Mouse (Mus musculus) MEL (cell line): ENCODE data around the gene Klrb1b. TPM values are rescaled to one million over a fixed set of nuclear protein-coding genes. Genes with fewer than 3 reads are reported as not detected.

ENCODE experiments used
- DNase-seq: peaks from one replicate; pipeline ENCODE4 v3.0.0; 2011; ENCODE audit warnings: low read depth, low spot score
- H3K27ac ChIP-seq: 2 replicates; pipeline ENCODE4 v1.5.1; 2012; ENCODE audit warnings: low read depth, mild to moderate bottlenecking, control low read depth, low read length, moderate library complexity; ENCODE audit not compliant: control insufficient read depth
- H3K27me3 ChIP-seq, 2 experiments: fragments of 150-350 bp in 1 of 2; sonication (generic) in 1 of 2; 2 replicates each; pipeline ENCODE4 v1.6.1; 2012; ENCODE audit warnings: low read length in 2 of 2, mild to moderate bottlenecking in 2 of 2, improper control_type of control experiment in 1 of 2, moderate library complexity in 1 of 2; ENCODE audit not compliant: insufficient read depth in 2 of 2, control insufficient read depth in 1 of 2
- H3K36me3 ChIP-seq, 2 experiments: 2 replicates each; pipeline ENCODE4 v1.6.1; 2012 to 2014; ENCODE audit warnings: low read length in 2 of 2, improper control_type of control experiment in 1 of 2, inconsistent platforms in 1 of 2, mild to moderate bottlenecking in 1 of 2; ENCODE audit not compliant: insufficient read depth in 2 of 2, control insufficient read depth in 1 of 2
- H3K4me1 ChIP-seq, 2 experiments: fragments of 150-350 bp in 1 of 2; sonication (generic) in 1 of 2; 2 replicates each; pipeline ENCODE4 v1.6.1; 2012; ENCODE audit warnings: low read length in 2 of 2, improper control_type of control experiment in 1 of 2, mild to moderate bottlenecking in 1 of 2; ENCODE audit not compliant: insufficient read depth in 2 of 2, control insufficient read depth in 1 of 2
- H3K4me3 ChIP-seq, 2 experiments: fragments of 150-350 bp in 1 of 2; sonication (generic) in 1 of 2; 2 replicates each; pipeline ENCODE4 v1.5.1; 2012; ENCODE audit warnings: low read depth in 2 of 2, low read length in 2 of 2, mild to moderate bottlenecking in 2 of 2, moderate library complexity in 2 of 2, control low read depth in 1 of 2, improper control_type of control experiment in 1 of 2; ENCODE audit not compliant: control insufficient read depth in 1 of 2, insufficient read depth in 1 of 2
- H3K79me2 ChIP-seq: 2 replicates; pipeline ENCODE4 v1.6.1; 2012; ENCODE audit warnings: mild to moderate bottlenecking, low read length, moderate library complexity; ENCODE audit not compliant: control insufficient read depth, poor library complexity, insufficient read depth
- H3K9ac ChIP-seq: 2 replicates; pipeline ENCODE4 v1.6.1; 2012; ENCODE audit warnings: low read depth, mild to moderate bottlenecking, control low read depth, low read length, moderate library complexity; ENCODE audit not compliant: control insufficient read depth, poor library complexity, severe bottlenecking
- H3K9me3 ChIP-seq: fragments of 150-350 bp; sonication (generic); replicated peaks from 2 replicates; pipeline ENCODE4 v1.6.1; 2012; ENCODE audit warnings: mild to moderate bottlenecking, low read length, improper control_type of control experiment, moderate library complexity; ENCODE audit not compliant: insufficient read depth
- CHD2 ChIP-seq: IDR thresholded peaks from 2 replicates; pipeline ENCODE4 v1.6.1; 2011; ENCODE audit warnings: low read length, improper control_type of control experiment
- CTCF ChIP-seq, 3 experiments: IDR thresholded peaks in 2 of 3; conservative IDR thresholded peaks in 1 of 3; 2 replicates each; pipeline ENCODE4 v1.5.1; 2011 to 2012; ENCODE audit warnings: low read length in 3 of 3, low read depth in 2 of 3, mild to moderate bottlenecking in 2 of 3, improper control_type of control experiment in 1 of 3, inconsistent platforms in 1 of 3, mixed read lengths in 1 of 3, moderate library complexity in 1 of 3; ENCODE audit not compliant: control insufficient read depth in 1 of 3, insufficient read depth in 1 of 3, poor library complexity in 1 of 3, severe bottlenecking in 1 of 3
- ETS1 ChIP-seq: IDR thresholded peaks from 2 replicates; pipeline ENCODE4 v1.6.1; 2012; ENCODE audit warnings: low read depth, mild to moderate bottlenecking, inconsistent platforms, low read length, improper control_type of control experiment, moderate library complexity
- JUND ChIP-seq: IDR thresholded peaks from 2 replicates; pipeline ENCODE4 v1.6.1; 2011; ENCODE audit warnings: low read depth, mild to moderate bottlenecking, improper control_type of control experiment, low read length
- MEF2A ChIP-seq: IDR thresholded peaks from 2 replicates; pipeline ENCODE4 v1.6.1; 2014; ENCODE audit warnings: low read depth, mild to moderate bottlenecking, inconsistent platforms, low read length, improper control_type of control experiment; ENCODE audit not compliant: poor library complexity, insufficient replicate concordance, severe bottlenecking; ENCODE audit errors: extremely low read depth
- POLR2A ChIP-seq, 2 experiments: IDR thresholded peaks; 2 replicates each; pipeline ENCODE4 v1.6.1; 2011 to 2012; ENCODE audit warnings: low read length in 2 of 2, mild to moderate bottlenecking in 2 of 2, control low read depth in 1 of 2, improper control_type of control experiment in 1 of 2, low read depth in 1 of 2, moderate library complexity in 1 of 2; ENCODE audit not compliant: control insufficient read depth in 1 of 2, insufficient read depth in 1 of 2, poor library complexity in 1 of 2
- RAD21 ChIP-seq: IDR thresholded peaks from 2 replicates; pipeline ENCODE4 v1.6.1; 2011; ENCODE audit warnings: mild to moderate bottlenecking, low read depth, low read length, improper control_type of control experiment
- RCOR1 ChIP-seq: IDR thresholded peaks from 2 replicates; pipeline ENCODE4 v1.6.1; 2012; ENCODE audit warnings: low read depth, mild to moderate bottlenecking, inconsistent platforms, low read length, improper control_type of control experiment
- SMC3 ChIP-seq: IDR thresholded peaks from 2 replicates; pipeline ENCODE4 v1.6.1; 2011; ENCODE audit warnings: low read depth, low read length, improper control_type of control experiment
- TBP ChIP-seq: IDR thresholded peaks from 2 replicates; pipeline ENCODE4 v1.8.0; 2011; ENCODE audit warnings: low read depth, low read length, improper control_type of control experiment
- ZC3H11A ChIP-seq: IDR thresholded peaks from 2 replicates; pipeline ENCODE4 v1.6.1; 2012; ENCODE audit warnings: low read depth, mild to moderate bottlenecking, inconsistent platforms, low read length, improper control_type of control experiment
- ZNF384 ChIP-seq: IDR thresholded peaks from 2 replicates; pipeline ENCODE4 v1.6.1; 2012; ENCODE audit warnings: low read depth, mild to moderate bottlenecking, inconsistent platforms, low read length, improper control_type of control experiment
- polyA plus RNA-seq, 2 experiments: library from polyadenylated mRNA; stranded (reverse) in 1 of 2; unstranded in 1 of 2; fragments of >175 nt in 1 of 2; fragments of >200 nt in 1 of 2; gene quantifications; 2 replicates each; pipeline versions ENCODE4 v1.2.1 to v1.2.4; 2012; ENCODE audit warnings: low replicate concordance in 2 of 2, low read depth in 1 of 2; ENCODE audit not compliant: insufficient read length in 2 of 2, insufficient read depth in 1 of 2, missing spikeins in 1 of 2
- total RNA-seq: library from RNA; depleted of rRNA; stranded (reverse); fragments of 300-350 nt; gene quantifications from 2 replicates; pipeline ENCODE4 v1.2.3, GENCODE M21; 2012

Gene Klrb1b
- total and polyA plus RNA-seq, 3 experiments, result not detected

DNA sequence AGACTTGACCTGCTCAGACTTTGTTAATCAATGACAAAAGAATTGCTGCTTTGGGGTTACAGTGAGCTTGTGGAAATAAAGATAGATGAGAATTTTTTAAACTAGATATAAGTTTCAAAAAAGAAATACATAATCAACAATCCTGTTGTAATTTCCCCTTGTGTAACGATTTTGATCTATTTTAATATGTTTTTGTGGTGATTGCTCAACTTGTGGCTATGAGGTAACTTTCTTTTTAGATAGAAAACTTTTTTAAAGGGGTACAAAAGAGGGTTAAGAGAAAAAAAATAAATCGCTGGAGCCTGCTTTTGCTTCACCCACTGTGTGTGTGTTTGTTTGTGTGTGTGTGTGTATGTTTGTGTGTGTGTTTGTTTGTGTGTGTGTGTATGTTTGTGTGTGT, 25.0 kb upstream of the Klrb1b start:
- Histone ChIP-seq H3K36me3 (peaks cover 0 to 13% of the 10 kb centered on the region in 2 experiments; a peak in 2 of 4 replicates), H3K4me1 (peaks cover 2 to 14% of the 10 kb centered on the region in 2 experiments; a peak in 3 of 4 replicates), H3K27me3 (no peaks in the 10 kb centered on the region), H3K9ac (no peak overlapping the region), H3K9me3 (no peaks in the 10 kb centered on the region), H3K4me3 (no peak overlapping the region), H3K79me2 (no peaks in the 10 kb centered on the region), H3K27ac (no peak overlapping the region)
- DNase-seq, result no peak
- TF ChIP-seq POLR2A (IDR thresholded peaks at IDR 0.05; ENCODE audit: control insufficient read depth in 1 of 2, insufficient read depth in 1 of 2, low read depth in 1 of 2, low read length in 2 of 2, poor library complexity in 1 of 2), result no peak

GRCm38 (mm10) chr6:128850671-128851070, 24.5 kb upstream of the Klrb1b start:
- H3K79me2 ChIP-seq, result no peaks in the 10 kb centered on the region
- peaks cover 0 to 10% of the 10 kb centered on the region in 2 experiments; a peak in 2 of 4 replicates for H3K36me3 ChIP-seq
- TF ChIP-seq MEF2A, result no peak
- no peak for TF ChIP-seq ZC3H11A
- TF ChIP-seq CHD2, result no peak
- TF ChIP-seq ZNF384, result no peak
- TF ChIP-seq RCOR1, result no peak
- no peak for TF ChIP-seq TBP
- no peak for TF ChIP-seq ETS1
- TF ChIP-seq POLR2A (IDR thresholded peaks at IDR 0.05; ENCODE audit: control insufficient read depth in 1 of 2, insufficient read depth in 1 of 2, low read depth in 1 of 2, low read length in 2 of 2, poor library complexity in 1 of 2), result no peak
- H3K4me1 ChIP-seq, result peaks cover 2 to 14% of the 10 kb centered on the region in 2 experiments; a peak in 3 of 4 replicates
- no peak overlapping the region for H3K9ac ChIP-seq
- H3K4me3 ChIP-seq, result no peak overlapping the region
- DNase-seq, result no peak
- H3K27me3 ChIP-seq, result no peaks in the 10 kb centered on the region
- H3K9me3 ChIP-seq, result no peaks in the 10 kb centered on the region
- no peak overlapping the region for H3K27ac ChIP-seq

DNA sequence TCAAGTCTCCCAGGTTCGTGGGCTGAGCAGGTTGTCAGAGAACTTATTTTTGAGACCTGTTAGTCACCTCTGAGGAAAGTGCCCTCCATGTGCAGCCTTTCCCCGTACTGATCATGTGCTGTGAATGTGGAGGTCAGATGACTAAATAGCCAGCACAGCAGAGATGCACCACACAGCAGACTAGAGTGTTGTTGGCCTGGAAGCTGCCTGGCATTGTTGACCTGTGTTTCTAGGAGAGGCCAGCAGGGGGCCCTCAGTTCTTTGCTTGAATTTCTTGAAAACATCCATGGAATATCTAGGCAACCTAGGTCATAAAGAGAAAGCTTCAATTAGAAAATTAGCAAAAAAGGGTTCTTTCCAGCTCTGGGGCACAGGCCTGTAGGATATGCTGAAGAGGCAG, 23.8 kb upstream of the Klrb1b start:
- Histone ChIP-seq H3K4me1 (peaks cover 4 to 11% of the 10 kb centered on the region in 2 experiments; a peak in 3 of 4 replicates), H3K27ac (no peak overlapping the region)
- TF ChIP-seq JUND (no peak), ZC3H11A (peak; percentile 56), RAD21 (peak; percentile 71), CTCF (IDR thresholded peaks at IDR 0.05 in 2 of 3, conservative IDR thresholded peaks at IDR 0.05 in 1 of 3; ENCODE audit: control insufficient read depth in 1 of 3, insufficient read depth in 1 of 3, low read depth in 2 of 3, low read length in 3 of 3, poor library complexity in 1 of 3, severe bottlenecking in 1 of 3) (peak; percentile 53 to 81 (median 68)), SMC3 (peak; percentile 83), MEF2A (no peak)
- TF ChIP-seq, all 39 proteins: peak for 4
- H3K9me3 ChIP-seq, result no peaks in the 10 kb centered on the region
- H3K27me3 ChIP-seq, result no peaks in the 10 kb centered on the region
- peaks cover 0 to 8% of the 10 kb centered on the region in 2 experiments; a peak in 2 of 4 replicates for H3K36me3 ChIP-seq
- H3K79me2 ChIP-seq, result no peaks in the 10 kb centered on the region; the same call in 1 of the 2 replicates
- H3K4me3 ChIP-seq, result no peak overlapping the region
- H3K9ac ChIP-seq, result no peak overlapping the region
- DNase-seq, result peak; percentile 73
